Mouse (Mus musculus): Measurements from ENCODE around the gene Misp.
A peak's percentile ranks its signal among the peaks of the same experiment; 100 is the strongest.

Gene Misp

GRCm38 (mm10) chr10:79794491-79794931 is 26.3 kb upstream of the Misp start:
- no peak for DNase-seq (ENCODE audit: low spot score in 2 of 2)

- DNase-seq (ENCODE audit: low spot score in 2 of 2) = no peak
Measured at GRCm38 (mm10) chr10:79795905-79796304, 24.9 kb upstream of the Misp start.

GRCm38 (mm10) chr10:79797326-79797725 is 23.5 kb upstream of the Misp start:
- no peak for DNase-seq (ENCODE audit: low spot score in 2 of 2)

GRCm38 (mm10) chr10:79798289-79798928 is 22.4 kb upstream of the Misp start:
- peak in 1 of 2 experiments; percentile 63 for DNase-seq (ENCODE audit: low spot score in 2 of 2)

GRCm38 (mm10) chr10:79800508-79800907 is 20.3 kb upstream of the Misp start:
- DNase-seq (ENCODE audit: low spot score in 2 of 2) = no peak

- no peak for DNase-seq (ENCODE audit: low spot score in 2 of 2)
Measured at GRCm38 (mm10) chr10:79801837-79802236, 19.0 kb upstream of the Misp start.

- DNase-seq (ENCODE audit: low spot score in 2 of 2) = no peak
Measured at GRCm38 (mm10) chr10:79802331-79802971, 18.3 kb upstream of the Misp start.

- no peak for DNase-seq (ENCODE audit: low spot score in 2 of 2)
Measured at GRCm38 (mm10) chr10:79803716-79804323, 17.0 kb upstream of the Misp start.

- DNase-seq (ENCODE audit: low spot score in 2 of 2) = no peak
Measured at GRCm38 (mm10) chr10:79805636-79806035, 15.2 kb upstream of the Misp start.

GRCm38 (mm10) chr10:79806331-79806730 is 14.5 kb upstream of the Misp start:
- DNase-seq (ENCODE audit: low spot score in 2 of 2) = no peak

GRCm38 (mm10) chr10:79806972-79807371 is 13.8 kb upstream of the Misp start:
- DNase-seq (ENCODE audit: low spot score in 2 of 2) = no peak

GRCm38 (mm10) chr10:79807826-79808225 is 13.0 kb upstream of the Misp start:
- DNase-seq (ENCODE audit: low spot score in 2 of 2) = no peak

- no peak for DNase-seq (ENCODE audit: low spot score in 2 of 2)
Measured at GRCm38 (mm10) chr10:79808728-79809127, 12.1 kb upstream of the Misp start.

- DNase-seq (ENCODE audit: low spot score in 2 of 2) = peak; percentile 83 to 96
Measured at GRCm38 (mm10) chr10:79811736-79812637, 8.8 kb upstream of the Misp start.

GRCm38 (mm10) chr10:79814271-79814842 is 6.4 kb upstream of the Misp start:
- no peak for DNase-seq (ENCODE audit: low spot score in 2 of 2)

- no peak for DNase-seq (ENCODE audit: low spot score in 2 of 2)
Measured at GRCm38 (mm10) chr10:79815671-79816494, 4.9 kb upstream of the Misp start.

GRCm38 (mm10) chr10:79817111-79817510 is 3.7 kb upstream of the Misp start:
- no peak for DNase-seq (ENCODE audit: low spot score in 2 of 2)

- DNase-seq (ENCODE audit: low spot score in 2 of 2) = no peak
Measured at GRCm38 (mm10) chr10:79818225-79818624, 2.6 kb upstream of the Misp start.

- no peak for DNase-seq (ENCODE audit: low spot score in 2 of 2)
Measured at GRCm38 (mm10) chr10:79819606-79820005, 1.2 kb upstream of the Misp start.

GRCm38 (mm10) chr10:79820277-79820676 is 512 bp upstream of the Misp start:
- peak in 1 of 2 experiments; percentile 60 for DNase-seq (ENCODE audit: low spot score in 2 of 2)

- no peak for DNase-seq (ENCODE audit: low spot score in 2 of 2)
Measured at GRCm38 (mm10) chr10:79821731-79822130, 942 bp downstream of the Misp start.
